Mouse (Mus musculus) cerebral cortex, adult 2 months (tissue): ENCODE measurements around the gene Hist1h4h.

Experiments
- WGBS: fragments of 180-500 bp; shearing (Covaris S2); methylation state at CpG from one replicate; pipeline ENCODE4 v1.1.7; 2018; 5-methylcytosine and 5-hydroxymethylcytosine counted together

The Hist1h4h gene

GRCm38 (mm10) chr13:23510127-23510526 lies 20.7 kb upstream of the Hist1h4h start:
- WGBS, result 73% methylated on average over 1 of the region's 1 CpGs

DNA sequence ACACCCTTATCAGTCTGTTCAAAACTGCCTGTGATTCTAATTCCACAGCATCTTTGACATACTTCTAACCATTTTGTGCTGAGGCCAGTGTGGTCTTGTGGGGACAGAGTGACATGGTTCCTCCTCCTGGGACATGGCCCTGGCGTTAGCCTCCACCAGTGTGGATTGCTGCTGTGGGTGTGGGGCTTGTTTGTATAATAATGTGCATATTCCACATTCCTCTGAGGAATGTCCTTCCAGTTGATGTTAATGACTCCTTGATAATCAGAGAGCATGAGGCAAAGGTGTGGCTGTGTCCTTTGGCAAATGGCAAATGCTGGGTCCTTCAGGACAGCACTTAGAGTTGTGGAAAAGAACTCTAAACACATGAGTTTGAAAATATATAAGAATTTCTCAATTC lies 17.3 kb upstream of the Hist1h4h start:
- 100% methylated on average over 1 of the region's 1 CpGs for WGBS

GRCm38 (mm10) chr13:23515281-23515680 lies 15.6 kb upstream of the Hist1h4h start:
- WGBS, result 85% methylated on average over 5 of the region's 5 CpGs

GRCm38 (mm10) chr13:23515826-23516620 lies 14.8 kb upstream of the Hist1h4h start:
- WGBS, result 66% methylated on average over 15 of the region's 15 CpGs

DNA sequence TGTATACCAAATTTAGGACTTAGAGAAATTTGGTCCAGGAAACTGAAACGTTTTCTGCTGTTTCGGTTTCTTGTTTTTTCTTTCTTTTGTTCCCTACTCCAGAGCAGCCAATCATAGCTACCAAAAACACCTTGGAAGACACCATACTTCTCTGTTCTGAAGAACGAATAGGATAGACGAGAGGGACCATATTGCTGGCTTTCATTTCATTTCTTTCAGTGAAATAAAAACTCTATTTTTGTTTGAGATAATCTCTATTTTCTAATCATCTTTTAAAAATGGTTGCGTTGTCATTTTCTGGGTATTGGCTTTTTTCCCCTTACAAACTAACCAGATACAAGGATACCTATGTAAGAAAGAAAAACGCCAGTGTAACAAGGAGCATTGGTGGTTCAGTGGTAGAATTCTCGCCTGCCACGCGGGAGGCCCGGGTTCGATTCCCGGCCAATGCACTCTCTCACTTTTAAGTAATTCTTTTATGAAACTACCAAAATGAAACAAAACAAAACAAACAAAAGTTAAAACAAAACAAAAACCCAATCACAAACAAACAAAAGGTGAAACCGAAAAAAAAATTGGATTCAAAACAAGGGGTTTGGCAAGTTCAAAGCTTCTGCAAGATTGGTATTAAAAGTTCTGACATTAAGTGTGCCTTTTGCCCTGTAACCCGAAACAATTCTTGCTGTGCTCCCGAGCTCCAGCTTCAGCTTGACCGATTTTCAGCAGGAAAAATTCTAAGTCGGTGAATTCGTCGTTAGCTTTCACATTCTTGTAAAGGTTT lies 13.8 kb upstream of the Hist1h4h start:
- under 1% methylated on average over 19 of the region's 19 CpGs for whole genome bisulfite sequencing

DNA sequence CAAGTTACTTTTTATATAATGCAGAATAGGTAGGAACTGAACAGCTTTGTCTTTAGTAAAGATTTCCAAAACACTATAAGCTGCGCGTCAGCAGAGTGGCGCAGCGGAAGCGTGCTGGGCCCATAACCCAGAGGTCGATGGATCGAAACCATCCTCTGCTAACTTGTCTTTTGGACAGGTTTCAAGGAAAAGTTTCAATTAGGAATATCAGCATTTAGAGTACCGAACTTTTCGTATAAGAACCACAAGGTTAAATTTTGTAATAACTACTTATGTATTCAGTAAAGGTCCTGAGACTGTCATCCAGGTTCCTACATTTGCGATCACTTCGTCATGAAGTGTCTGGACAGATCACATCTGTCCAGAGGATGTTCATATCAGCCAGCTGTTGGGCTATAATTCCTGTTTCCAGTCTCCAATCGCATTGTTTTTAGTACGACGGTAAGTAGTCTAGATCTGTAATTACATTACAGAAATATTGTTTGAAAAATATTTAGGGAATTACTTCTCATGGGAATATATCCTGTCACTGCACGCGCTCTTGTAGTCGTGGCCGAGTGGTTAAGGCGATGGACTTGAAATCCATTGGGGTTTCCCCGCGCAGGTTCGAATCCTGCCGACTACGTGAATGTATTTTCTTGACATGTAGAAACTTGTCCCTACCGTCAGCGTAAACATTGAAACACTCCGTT lies 13.1 kb upstream of the Hist1h4h start:
- under 1% methylated on average over 27 of the region's 27 CpGs for WGBS

GRCm38 (mm10) chr13:23518295-23518603 lies 12.6 kb upstream of the Hist1h4h start:
- WGBS, result under 1% methylated on average over 6 of the region's 6 CpGs

DNA sequence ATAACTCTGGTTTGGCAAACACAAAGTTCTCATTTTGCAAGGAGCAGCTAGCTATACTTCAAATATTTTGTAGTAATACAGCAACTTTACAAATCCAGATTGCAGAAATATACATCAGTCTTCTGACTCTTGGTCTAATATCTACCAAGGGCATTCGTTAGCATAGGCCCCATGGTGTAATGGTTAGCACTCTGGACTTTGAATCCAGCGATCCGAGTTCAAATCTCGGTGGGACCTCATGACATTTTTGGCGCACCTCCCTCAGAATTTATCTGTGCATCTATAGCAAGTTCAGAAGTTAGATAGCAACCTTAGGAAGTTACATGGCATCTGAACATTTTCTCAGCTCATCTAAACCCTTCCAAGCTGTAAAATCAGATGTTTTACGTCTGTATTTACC lies 12.0 kb upstream of the Hist1h4h start:
- under 1% methylated on average over 6 of the region's 6 CpGs for WGBS

- under 1% methylated on average over 10 of the region's 10 CpGs for WGBS
Observed at GRCm38 (mm10) chr13:23519416-23519815, 11.4 kb upstream of the Hist1h4h start.

DNA sequence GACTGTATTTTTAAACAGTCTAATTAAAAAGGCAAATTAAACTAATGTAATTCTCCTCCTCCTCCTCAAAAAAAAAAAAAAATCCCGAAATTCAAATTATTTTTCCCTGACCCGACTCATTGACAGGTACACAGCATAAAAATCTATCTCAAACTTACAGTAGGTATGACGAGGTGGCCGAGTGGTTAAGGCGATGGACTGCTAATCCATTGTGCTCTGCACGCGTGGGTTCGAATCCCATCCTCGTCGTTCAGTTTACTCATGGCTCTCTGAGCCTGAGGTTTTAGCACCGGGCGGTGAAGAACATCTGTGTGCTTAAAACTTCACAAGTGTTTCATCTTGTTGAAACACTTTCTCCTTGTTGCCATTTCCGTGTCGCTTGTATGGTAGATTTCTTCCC lies 9.1 kb upstream of the Hist1h4h start:
- 1% methylated on average over 14 of the region's 14 CpGs for WGBS

- WGBS, result 44% methylated on average over 5 of the region's 5 CpGs
Observed at GRCm38 (mm10) chr13:23523976-23524375, 6.9 kb upstream of the Hist1h4h start.

- 12% methylated on average over 5 of the region's 5 CpGs for WGBS
Observed at GRCm38 (mm10) chr13:23524654-23525053, 6.2 kb upstream of the Hist1h4h start.

- WGBS, result 4% methylated on average over 10 of the region's 10 CpGs
Observed at GRCm38 (mm10) chr13:23525901-23526300, 4.9 kb upstream of the Hist1h4h start.

DNA sequence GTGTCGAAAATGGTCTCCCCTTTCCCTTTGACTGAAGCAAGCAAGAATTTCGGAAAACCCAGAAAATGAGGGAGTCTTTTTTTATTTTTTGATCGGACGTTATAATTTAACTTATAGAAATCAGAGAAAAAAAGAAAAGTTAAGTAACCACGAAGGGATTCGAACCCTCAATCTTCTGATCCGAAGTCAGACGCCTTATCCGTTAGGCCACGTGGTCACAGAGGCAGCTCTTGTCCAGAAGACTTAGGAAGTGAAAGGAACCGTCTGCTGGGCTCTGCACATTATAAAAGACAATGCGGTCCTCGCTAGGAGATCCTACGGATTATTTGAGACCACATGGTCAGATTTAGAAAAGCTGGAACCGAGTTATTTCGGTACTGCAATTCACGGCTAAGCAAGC lies 4.5 kb upstream of the Hist1h4h start:
- under 1% methylated on average over 17 of the region's 17 CpGs for WGBS

DNA sequence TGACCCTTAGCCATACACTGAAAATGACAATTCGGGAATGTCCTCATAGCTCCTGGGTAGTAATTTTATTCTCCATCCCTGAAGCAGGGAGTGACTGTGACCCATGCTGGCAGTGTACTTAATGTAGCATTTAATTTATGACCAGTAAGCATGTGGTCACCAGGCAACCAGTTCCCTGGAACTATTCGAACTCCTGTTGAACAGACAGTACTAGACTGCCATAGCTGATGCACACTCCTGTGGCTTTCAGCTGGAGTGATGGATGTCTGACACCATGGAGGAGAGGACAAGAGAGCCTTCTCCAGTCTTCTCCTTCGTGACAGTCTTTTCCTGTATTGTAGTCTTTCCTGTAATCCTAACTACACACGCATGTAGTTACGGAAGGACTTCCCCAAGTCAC lies 1.8 kb upstream of the Hist1h4h start:
- WGBS, result 86% methylated on average over 5 of the region's 5 CpGs

DNA sequence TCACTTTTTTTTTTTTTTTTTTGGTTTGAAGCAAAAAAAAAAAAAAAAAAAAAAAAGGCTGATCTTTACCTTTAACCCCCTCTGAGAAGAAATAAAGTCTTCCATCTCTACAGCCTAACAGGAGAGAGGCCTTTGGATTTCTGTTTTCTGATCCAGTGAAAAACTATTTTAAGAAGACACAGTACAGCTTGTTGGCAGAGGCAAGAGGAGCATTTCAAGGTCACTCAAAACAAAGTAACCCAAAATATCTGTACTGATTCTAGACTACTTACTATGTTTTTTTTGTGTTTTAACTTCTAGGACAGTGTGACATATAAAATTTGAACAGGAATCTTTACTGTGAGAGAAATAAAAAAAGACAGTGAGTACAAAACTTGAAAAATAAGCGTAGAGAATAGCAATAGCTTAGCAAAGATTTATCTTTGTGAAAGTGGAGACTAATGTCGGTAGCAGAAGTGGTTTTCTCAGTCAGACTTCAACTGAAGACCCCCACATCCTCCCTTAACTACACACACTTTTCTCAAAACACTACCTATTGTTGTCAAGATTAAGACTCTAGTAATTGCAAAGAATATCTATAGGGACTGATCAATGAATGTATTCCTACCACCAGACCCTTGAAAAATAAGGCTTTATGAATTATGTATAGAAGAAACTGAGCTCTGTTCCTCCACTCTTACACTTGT lies 1.2 kb upstream of the Hist1h4h start:
- WGBS, result 26% methylated on average over 2 of the region's 2 CpGs

DNA sequence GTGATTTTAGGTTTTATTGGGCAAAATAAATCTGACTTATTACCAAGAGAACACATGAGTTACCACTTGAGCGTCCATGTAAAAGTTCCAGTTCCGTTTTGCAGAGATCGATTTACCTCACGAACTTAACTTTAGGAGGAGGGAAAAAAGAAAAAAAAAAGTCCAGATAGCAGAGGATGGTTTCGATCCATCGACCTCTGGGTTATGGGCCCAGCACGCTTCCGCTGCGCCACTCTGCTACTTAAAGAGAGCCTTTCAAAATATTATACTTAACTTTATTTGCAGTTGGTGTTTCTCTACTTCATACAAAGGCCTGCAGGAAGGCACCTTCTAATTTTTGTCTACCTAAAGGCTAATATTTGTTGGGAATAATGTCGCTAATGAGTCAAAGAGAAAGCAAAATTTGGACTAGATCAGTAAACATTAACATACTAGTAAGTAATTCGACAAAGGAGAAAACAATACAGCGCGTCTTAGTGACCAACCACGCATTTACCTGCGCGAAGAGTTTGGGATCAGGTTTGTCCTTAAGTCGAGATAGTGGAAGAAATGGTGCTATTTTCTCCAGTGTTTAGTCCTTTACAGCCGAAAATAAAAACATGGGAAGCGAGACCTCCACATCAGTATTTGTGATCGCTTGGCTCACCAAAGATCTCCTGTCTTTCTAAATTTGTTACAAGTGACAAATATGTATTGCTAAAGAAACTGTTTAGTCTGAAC lies 509 bp upstream of the Hist1h4h start:
- under 1% methylated on average over 20 of the region's 20 CpGs for WGBS

DNA sequence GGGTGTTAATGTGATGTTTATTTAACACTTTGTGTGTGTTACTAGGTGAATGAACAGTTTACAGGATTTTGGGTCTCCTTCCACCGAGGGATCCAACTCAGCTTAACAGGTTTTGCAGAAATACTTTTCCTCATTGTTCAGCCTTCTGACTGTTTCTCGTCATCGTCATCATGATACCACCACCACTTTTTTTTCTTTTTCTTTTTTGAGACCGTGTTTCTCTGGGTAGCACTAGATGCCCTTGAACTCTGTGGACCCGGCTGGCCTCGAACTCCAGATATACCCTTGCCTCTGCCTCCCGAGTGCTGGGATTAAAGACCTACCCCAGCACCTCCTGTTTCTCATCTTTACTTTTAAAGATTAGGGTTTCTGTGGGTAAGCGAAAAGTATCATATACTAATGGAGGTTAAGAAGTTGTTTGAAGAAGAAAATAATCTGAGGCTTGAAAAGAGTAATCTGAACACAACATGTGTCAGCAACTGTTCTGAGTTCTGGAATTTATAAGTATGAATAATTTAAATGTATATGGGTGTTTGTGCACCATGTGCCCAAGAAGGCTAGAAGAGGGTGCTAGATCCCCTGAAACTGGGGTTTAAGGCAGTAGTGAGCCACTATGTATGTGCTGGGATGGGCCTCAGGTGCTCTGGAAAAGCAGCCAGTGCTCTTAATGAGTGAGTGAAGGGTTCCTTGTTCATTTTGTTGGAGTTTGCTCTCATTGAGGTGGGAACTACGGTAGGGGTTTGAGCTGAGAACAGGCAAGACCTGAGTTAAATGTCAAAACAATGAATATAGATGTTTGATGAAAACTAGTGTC lies 1.6 kb downstream of the Hist1h4h start:
- WGBS, result 10% methylated on average over 9 of the region's 9 CpGs

DNA sequence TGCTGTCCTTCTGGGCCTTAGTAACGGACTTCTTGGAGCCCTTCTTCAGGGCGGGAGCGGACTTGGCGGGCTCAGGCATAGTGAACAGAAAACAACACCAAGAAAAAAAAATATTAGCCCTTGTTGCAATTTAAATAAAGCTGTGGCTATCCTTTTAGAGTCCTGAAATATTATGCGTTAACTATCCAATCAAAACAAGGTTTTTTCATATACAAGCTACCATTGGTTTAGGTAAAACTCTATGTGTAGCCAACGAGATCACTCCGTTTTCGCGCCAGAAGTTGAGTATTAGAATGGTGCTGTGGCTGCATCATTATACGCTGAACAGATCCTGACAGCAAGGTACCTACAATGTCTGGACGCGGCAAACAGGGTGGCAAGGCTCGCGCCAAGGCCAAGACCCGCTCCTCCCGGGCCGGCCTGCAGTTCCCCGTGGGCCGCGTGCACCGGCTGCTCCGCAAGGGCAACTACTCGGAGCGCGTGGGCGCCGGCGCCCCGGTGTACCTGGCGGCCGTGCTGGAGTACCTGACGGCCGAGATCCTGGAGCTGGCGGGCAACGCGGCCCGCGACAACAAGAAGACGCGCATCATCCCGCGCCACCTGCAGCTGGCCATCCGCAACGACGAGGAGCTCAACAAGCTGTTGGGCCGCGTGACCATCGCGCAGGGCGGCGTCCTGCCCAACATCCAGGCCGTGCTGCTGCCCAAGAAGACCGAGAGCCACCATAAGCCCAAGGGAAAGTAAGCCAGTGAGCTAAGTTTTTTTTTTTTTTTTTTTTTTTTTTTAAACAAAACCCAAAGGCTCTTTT lies 2.9 kb downstream of the Hist1h4h start, which contains the start of gene Hist1h2af:
Gene Hist1h2af (plus strand): TSS at position 347 of the 808 bp plus-strand sequence.
- WGBS, result under 1% methylated on average over 29 of the region's 53 CpGs
